Mouse (Mus musculus) lung, postnatal 0 days (tissue): ENCODE results near the gene Sec14l3. TPM values are rescaled to one million over a fixed set of nuclear protein-coding genes. Genes with fewer than 3 reads are reported as not detected.

ENCODE experiments used
- ATAC-seq: fragments of 200-750 bp; cut with Nextera tagmentation; 2 replicates; pipeline ENCODE4 v1.8.0; 2017; ENCODE audit warnings: moderate library complexity
- DNase-seq: peaks from one replicate; pipeline ENCODE4 v3.0.0-alpha.2; 2016; ENCODE audit warnings: low spot score
- H3K27ac ChIP-seq: fragments of 300-500 bp; sonication (generic); 2 replicates; pipeline ENCODE4 v1.5.1; 2014; ENCODE audit warnings: antibody characterized with exemption, mild to moderate bottlenecking, low read length, mixed read lengths
- H3K27me3 ChIP-seq: fragments of 300-500 bp; sonication (generic); replicated peaks from 2 replicates; pipeline ENCODE4 v1.6.1; 2014; ENCODE audit warnings: low read length, mixed read lengths; ENCODE audit not compliant: insufficient read depth
- H3K36me3 ChIP-seq: fragments of 300-500 bp; sonication (generic); 2 replicates; pipeline ENCODE4 v1.6.1; 2014; ENCODE audit warnings: low read length, mixed read lengths; ENCODE audit not compliant: insufficient read depth
- H3K4me1 ChIP-seq: fragments of 300-500 bp; sonication (generic); 2 replicates; pipeline ENCODE4 v1.6.1; 2014; ENCODE audit warnings: antibody characterized with exemption, low read depth, low read length, mixed read lengths; ENCODE audit not compliant: insufficient read depth
- H3K4me2 ChIP-seq: fragments of 300-500 bp; sonication (generic); replicated peaks from 2 replicates; pipeline ENCODE4 v1.6.1; 2014; ENCODE audit warnings: low read depth, mild to moderate bottlenecking, low read length, moderate library complexity, mixed read lengths
- H3K4me3 ChIP-seq: fragments of 300-500 bp; sonication (generic); 2 replicates; pipeline ENCODE4 v1.5.1; 2014; ENCODE audit warnings: low read depth, low read length
- H3K9ac ChIP-seq: fragments of 300-500 bp; sonication (generic); replicated peaks from 2 replicates; pipeline ENCODE4 v1.6.1; 2014; ENCODE audit warnings: low read depth, mild to moderate bottlenecking
- H3K9me3 ChIP-seq: fragments of 300-500 bp; sonication (generic); 2 replicates; pipeline ENCODE4 v1.6.1; 2016; ENCODE audit warnings: low read length, mixed read lengths
- CTCF ChIP-seq: IDR thresholded peaks from 2 replicates; pipeline ENCODE4 v1.5.1; 2016; ENCODE audit warnings: antibody characterized with exemption, mild to moderate bottlenecking
- EP300 ChIP-seq: IDR thresholded peaks from 2 replicates; pipeline ENCODE4 v1.6.1; 2016; ENCODE audit warnings: antibody characterized with exemption, mild to moderate bottlenecking, control low read depth
- WGBS: fragments of 180-500 bp; shearing (Covaris S2); extraction: QIAGEN DNeasy Blood & Tissue Kit; methylation state at CpG from one replicate; pipeline ENCODE4 v1.1.7; 2014; 5-methylcytosine and 5-hydroxymethylcytosine counted together
- polyA plus RNA-seq: library from polyadenylated mRNA; unstranded; fragments of >200 nt; fragmentation: Nextera tagmentation; extraction: Ambion mirVana; gene quantifications from 2 replicates; pipeline ENCODE4 v1.2.1, GENCODE M21; 2015

The Sec14l3 gene
- polyA plus RNA-seq, 1 experiment from 2014 or later = 529 TPM

- Histone ChIP-seq H3K4me1 (peaks cover 6% of the 10 kb centered on the region; the same call in 1 of the 2 replicates), H3K4me2 (no peak overlapping the region), H3K27ac (no peak overlapping the region), H3K36me3 (no peaks in the 10 kb centered on the region), H3K9ac (no peak overlapping the region), H3K4me3 (no peak overlapping the region), H3K9me3 (no peaks in the 10 kb centered on the region), H3K27me3 (no peaks in the 10 kb centered on the region)
- ATAC-seq = no peak
- no peak for TF ChIP-seq EP300
- 68% methylated on average over 4 of the region's 4 CpGs for WGBS
- DNase-seq = no peak
These were observed 50.8 kb downstream of the Sec14l3 start for GRCm38 (mm10) chr11:4115407-4115806.

GRCm38 (mm10) chr11:4116458-4117141, 52.0 kb downstream of the Sec14l3 start:
- Histone ChIP-seq H3K4me2 (no peak overlapping the region), H3K4me3 (no peak overlapping the region)
- 32% methylated on average over 11 of the region's 11 CpGs for WGBS

GRCm38 (mm10) chr11:4117372-4118071, 52.9 kb downstream of the Sec14l3 start:
- Histone ChIP-seq H3K4me1 (peaks cover 6% of the 10 kb centered on the region; the same call in 1 of the 2 replicates), H3K4me2 (peak overlapping the region; percentile 82), H3K9ac (peak overlapping the region; percentile 13; the same call in 1 of the 2 replicates), H3K4me3 (peak overlapping the region; percentile 43), H3K36me3 (no peaks in the 10 kb centered on the region), H3K27me3 (no peaks in the 10 kb centered on the region), H3K9me3 (no peaks in the 10 kb centered on the region), H3K27ac (no peak overlapping the region)
- no peak for TF ChIP-seq EP300
- TF ChIP-seq CTCF = peak; percentile 44
- ATAC-seq = no peak
- peak; percentile 21 for DNase-seq
- WGBS = 18% methylated on average over 3 of the region's 3 CpGs

More at GRCm38 (mm10) chr11:4116458-4117141, 52.0 kb downstream of the Sec14l3 start:
- peaks cover 6% of the 10 kb centered on the region; the same call in 1 of the 2 replicates for H3K4me1 ChIP-seq
- no peaks in the 10 kb centered on the region for H3K36me3 ChIP-seq
- no peak for TF ChIP-seq CTCF
- no peak for TF ChIP-seq EP300
- H3K9ac ChIP-seq = no peak overlapping the region
- ATAC-seq (peak; percentile 44), DNase-seq (peak; percentile 30)
- H3K27ac ChIP-seq = no peak overlapping the region
- H3K27me3 ChIP-seq = no peaks in the 10 kb centered on the region
- no peaks in the 10 kb centered on the region for H3K9me3 ChIP-seq

GRCm38 (mm10) chr11:4118081-4118921, 53.7 kb downstream of the Sec14l3 start:
- 3% methylated on average over 36 of the region's 41 CpGs for WGBS
- H3K9ac ChIP-seq = peak overlapping the region; percentile 13
- ATAC-seq (peak; percentile 77), DNase-seq (peak; percentile 89)
- TF ChIP-seq CTCF (no peak), EP300 (no peak)
- H3K9me3 ChIP-seq = no peaks in the 10 kb centered on the region
- H3K4me3 ChIP-seq = peak overlapping the region; percentile 43
- peak overlapping the region; percentile 82 for H3K4me2 ChIP-seq
- H3K27ac ChIP-seq = no peak overlapping the region
- no peaks in the 10 kb centered on the region for H3K36me3 ChIP-seq
- H3K27me3 ChIP-seq = no peaks in the 10 kb centered on the region
- H3K4me1 ChIP-seq = peaks cover 6% of the 10 kb centered on the region; the same call in 1 of the 2 replicates

- H3K36me3 ChIP-seq = no peaks in the 10 kb centered on the region
- DNase-seq = no peak
- H3K27me3 ChIP-seq = no peaks in the 10 kb centered on the region
- no peaks in the 10 kb centered on the region for H3K9me3 ChIP-seq
- H3K27ac ChIP-seq = no peak overlapping the region
- H3K4me3 ChIP-seq = no peak overlapping the region
- H3K4me2 ChIP-seq = no peak overlapping the region
- H3K4me1 ChIP-seq = peaks cover 6% of the 10 kb centered on the region; the same call in 1 of the 2 replicates
- no peak for TF ChIP-seq EP300
- no peak for TF ChIP-seq CTCF
- ATAC-seq = no peak
- 35% methylated on average over 5 of the region's 5 CpGs for WGBS
- H3K9ac ChIP-seq = no peak overlapping the region
These were observed 55.0 kb downstream of the Sec14l3 start for GRCm38 (mm10) chr11:4119635-4120034.

- H3K9ac ChIP-seq = no peak overlapping the region
- H3K36me3 ChIP-seq = no peaks in the 10 kb centered on the region
- ATAC-seq (no peak), DNase-seq (no peak)
- 71% methylated on average over 3 of the region's 3 CpGs for WGBS
- TF ChIP-seq CTCF = no peak
- TF ChIP-seq EP300 = no peak
- no peak overlapping the region for H3K4me3 ChIP-seq
- no peaks in the 10 kb centered on the region for H3K27me3 ChIP-seq
- H3K4me1 ChIP-seq = peaks cover 6% of the 10 kb centered on the region; the same call in 1 of the 2 replicates
- no peak overlapping the region for H3K4me2 ChIP-seq
- no peaks in the 10 kb centered on the region; the same call in 1 of the 2 replicates for H3K9me3 ChIP-seq
- peak overlapping the region; percentile 33; the same call in 1 of the 2 replicates for H3K27ac ChIP-seq
These were observed 57.0 kb downstream of the Sec14l3 start for GRCm38 (mm10) chr11:4121691-4122090.
